Mouse (Mus musculus) liver, embryonic 11.5 days (tissue): ENCODE data around the gene Gm1043. TPM values are rescaled to one million over a fixed set of nuclear protein-coding genes. Genes with fewer than 3 reads are reported as not detected.

ENCODE experiments used
- ATAC-seq: fragments of 200-750 bp; cut with Nextera tagmentation; replicated peaks from 2 replicates; pipeline ENCODE4 v1.8.0; 2017; ENCODE audit warnings: moderate number of reproducible peaks, mild to moderate bottlenecking, moderate TSS enrichment, moderate library complexity; ENCODE audit not compliant: low FRiP score
- DNase-seq: peaks from one replicate; pipeline ENCODE4 v3.0.0-alpha.2; 2017; ENCODE audit warnings: low spot score
- H3K27ac ChIP-seq: fragments of 300-500 bp; sonication (generic); 2 replicates; pipeline ENCODE4 v1.5.1; 2014; ENCODE audit warnings: mild to moderate bottlenecking, low read depth, low read length, control low read depth
- H3K27me3 ChIP-seq: fragments of 300-500 bp; sonication (generic); replicated peaks from 2 replicates; pipeline ENCODE4 v1.6.1; 2014; ENCODE audit warnings: low read length, mixed read lengths; ENCODE audit not compliant: control insufficient read depth, insufficient read depth
- H3K36me3 ChIP-seq: fragments of 300-500 bp; sonication (generic); 2 replicates; pipeline ENCODE4 v1.6.1; 2014; ENCODE audit warnings: mild to moderate bottlenecking, low read length, moderate library complexity, mixed read lengths; ENCODE audit not compliant: control insufficient read depth, insufficient read depth
- H3K4me1 ChIP-seq: fragments of 300-500 bp; sonication (generic); replicated peaks from 2 replicates; pipeline ENCODE4 v1.6.1; 2014; ENCODE audit warnings: low read length, mixed read lengths; ENCODE audit not compliant: control insufficient read depth, insufficient read depth
- H3K4me2 ChIP-seq: fragments of 300-500 bp; sonication (generic); 2 replicates; pipeline ENCODE4 v1.6.1; 2014; ENCODE audit warnings: mild to moderate bottlenecking, control low read depth, moderate library complexity
- H3K4me3 ChIP-seq: fragments of 300-500 bp; sonication (generic); 2 replicates; pipeline ENCODE4 v1.5.1; 2014; ENCODE audit warnings: low read depth, low read length, control low read depth
- H3K9ac ChIP-seq: fragments of 300-500 bp; sonication (generic); 2 replicates; pipeline ENCODE4 v1.6.1; 2014; ENCODE audit warnings: low read depth, low read length, control low read depth
- H3K9me3 ChIP-seq: fragments of 300-500 bp; sonication (generic); 2 replicates; pipeline ENCODE4 v1.6.1; 2016; ENCODE audit warnings: low read length, inconsistent platforms, mixed read lengths; ENCODE audit not compliant: control insufficient read depth
- WGBS: fragments of 180-500 bp; shearing (Covaris S2); extraction: QIAGEN DNeasy Blood & Tissue Kit; methylation state at CpG from one replicate; pipeline ENCODE4 v1.1.7; 2014; 5-methylcytosine and 5-hydroxymethylcytosine counted together
- polyA plus RNA-seq: library from polyadenylated mRNA; unstranded; fragments of >200 nt; fragmentation: Nextera tagmentation; extraction: Ambion mirVana; gene quantifications from 2 replicates; pipeline ENCODE4 v1.2.1, GENCODE M21; 2014

The Gm1043 gene
- polyA plus RNA-seq, 1 experiment from 2014 or later = not detected

- DNase-seq = no peak
- WGBS = 61% methylated on average over 9 of the region's 9 CpGs
- Histone ChIP-seq H3K9ac (no peak overlapping the region), H3K27ac (no peak overlapping the region), H3K4me2 (no peak overlapping the region), H3K4me3 (no peak overlapping the region), H3K27me3 (no peaks in the 10 kb centered on the region), H3K4me1 (no peaks in the 10 kb centered on the region), H3K36me3 (no peaks in the 10 kb centered on the region), H3K9me3 (no peaks in the 10 kb centered on the region)
- no peak for ATAC-seq
These were observed 32.0 kb downstream of the Gm1043 start for GRCm38 (mm10) chr5:37117126-37117525.

- no peak for DNase-seq
These were observed 33.1 kb downstream of the Gm1043 start for GRCm38 (mm10) chr5:37118242-37118641.

DNA sequence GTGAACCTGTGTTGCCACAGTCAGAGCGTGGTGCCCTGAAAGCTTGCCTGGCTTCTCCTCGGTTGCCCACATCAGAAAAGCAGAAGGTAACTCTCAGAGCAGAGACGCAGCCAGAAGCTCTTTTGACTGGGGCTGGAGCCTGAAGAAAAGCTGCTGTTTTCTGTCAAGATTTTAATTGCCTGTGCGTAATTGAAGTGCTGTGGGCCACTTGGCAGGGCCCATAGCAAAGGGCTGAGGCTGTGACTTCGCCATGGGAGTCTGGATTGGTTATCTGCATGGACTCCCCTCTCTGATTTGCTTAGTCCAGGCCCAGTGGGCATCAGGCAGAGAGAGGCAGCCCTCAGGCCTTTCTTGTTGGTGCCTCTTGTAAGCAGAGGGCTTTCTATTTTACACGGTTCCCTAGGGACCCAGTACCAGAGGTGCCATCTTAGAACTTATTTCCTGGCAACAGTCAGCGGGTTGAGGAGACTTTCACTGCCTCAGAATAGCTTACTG lies 36.1 kb downstream of the Gm1043 start:
- Histone ChIP-seq H3K4me3 (no peak overlapping the region), H3K4me1 (no peaks in the 10 kb centered on the region), H3K4me2 (no peak overlapping the region), H3K9me3 (no peaks in the 10 kb centered on the region), H3K27me3 (no peaks in the 10 kb centered on the region), H3K9ac (no peak overlapping the region), H3K36me3 (no peaks in the 10 kb centered on the region), H3K27ac (no peak overlapping the region)
- WGBS = 78% methylated on average over 7 of the region's 7 CpGs
- DNase-seq (no peak), ATAC-seq (no peak)

More at GRCm38 (mm10) chr5:37118242-37118641, 33.1 kb downstream of the Gm1043 start:
- Histone ChIP-seq H3K27ac (no peak overlapping the region), H3K4me3 (no peak overlapping the region), H3K4me2 (no peak overlapping the region), H3K27me3 (no peaks in the 10 kb centered on the region), H3K36me3 (no peaks in the 10 kb centered on the region), H3K9me3 (no peaks in the 10 kb centered on the region), H3K4me1 (no peaks in the 10 kb centered on the region), H3K9ac (no peak overlapping the region)
- no peak for ATAC-seq
- WGBS = 48% methylated on average over 4 of the region's 4 CpGs

- Histone ChIP-seq H3K4me1 (no peaks in the 10 kb centered on the region), H3K4me2 (no peak overlapping the region), H3K36me3 (no peaks in the 10 kb centered on the region), H3K27ac (no peak overlapping the region), H3K27me3 (no peaks in the 10 kb centered on the region), H3K9me3 (no peaks in the 10 kb centered on the region), H3K9ac (no peak overlapping the region), H3K4me3 (no peak overlapping the region)
- DNase-seq (no peak), ATAC-seq (no peak)
- 51% methylated on average over 4 of the region's 4 CpGs for WGBS
These were observed 46.7 kb downstream of the Gm1043 start for GRCm38 (mm10) chr5:37131841-37132240.

DNA sequence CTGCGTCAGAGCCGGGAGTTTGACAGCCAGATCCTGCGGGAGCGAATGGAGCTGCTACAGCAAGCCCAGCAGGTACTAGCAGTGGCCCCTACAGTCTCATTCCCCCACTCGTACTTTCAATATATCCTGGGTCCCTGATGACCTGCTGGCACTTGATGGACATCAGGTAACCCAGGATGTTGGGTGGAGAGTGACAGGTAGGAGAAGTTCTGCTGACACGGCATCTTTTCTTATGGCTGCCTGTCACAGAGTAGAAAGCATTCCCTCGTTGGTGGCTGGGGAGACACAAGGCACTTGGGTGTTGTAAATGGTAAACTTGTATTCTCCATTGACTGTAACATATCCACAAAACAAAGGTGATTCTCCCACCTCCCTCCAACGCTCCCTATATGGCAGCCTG lies 56.6 kb downstream of the Gm1043 start:
- Histone ChIP-seq H3K9ac (no peak overlapping the region), H3K4me2 (no peak overlapping the region)
- 69% methylated on average over 8 of the region's 8 CpGs for WGBS

DNA sequence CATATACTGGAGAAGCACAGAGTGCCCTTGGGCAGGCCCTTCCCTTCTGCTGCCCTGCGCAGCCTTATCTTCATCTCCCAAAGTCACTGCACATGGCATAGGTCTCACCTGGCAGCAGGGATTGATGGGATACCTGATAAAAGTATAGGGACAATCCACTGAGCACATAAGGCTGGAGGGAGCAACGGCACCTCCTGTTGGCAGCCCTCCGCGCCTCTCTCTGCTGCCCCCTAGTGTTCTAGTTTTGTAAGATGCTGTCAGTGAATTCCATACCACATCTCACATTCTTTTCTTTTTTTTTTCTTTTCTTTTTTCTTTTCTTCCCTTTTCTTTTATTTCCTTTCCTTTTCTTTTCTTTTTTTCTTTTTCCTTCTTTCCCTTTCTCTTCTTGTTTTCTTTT lies 62.4 kb downstream of the Gm1043 start:
- Histone ChIP-seq H3K4me1 (no peaks in the 10 kb centered on the region), H3K36me3 (no peaks in the 10 kb centered on the region), H3K4me2 (no peak overlapping the region), H3K27me3 (no peaks in the 10 kb centered on the region), H3K9ac (no peak overlapping the region), H3K4me3 (no peak overlapping the region), H3K27ac (no peak overlapping the region), H3K9me3 (no peaks in the 10 kb centered on the region)
- 7% methylated on average over 4 of the region's 4 CpGs for WGBS
- ATAC-seq (no peak), DNase-seq (no peak)

More for the DNA sequence above, 56.6 kb downstream of the Gm1043 start:
- no peak overlapping the region for H3K27ac ChIP-seq
- no peaks in the 10 kb centered on the region for H3K27me3 ChIP-seq
- no peaks in the 10 kb centered on the region for H3K9me3 ChIP-seq
- no peaks in the 10 kb centered on the region for H3K36me3 ChIP-seq
- no peak for DNase-seq
- no peaks in the 10 kb centered on the region for H3K4me1 ChIP-seq
- no peak overlapping the region for H3K4me3 ChIP-seq
- ATAC-seq = no peak

DNA sequence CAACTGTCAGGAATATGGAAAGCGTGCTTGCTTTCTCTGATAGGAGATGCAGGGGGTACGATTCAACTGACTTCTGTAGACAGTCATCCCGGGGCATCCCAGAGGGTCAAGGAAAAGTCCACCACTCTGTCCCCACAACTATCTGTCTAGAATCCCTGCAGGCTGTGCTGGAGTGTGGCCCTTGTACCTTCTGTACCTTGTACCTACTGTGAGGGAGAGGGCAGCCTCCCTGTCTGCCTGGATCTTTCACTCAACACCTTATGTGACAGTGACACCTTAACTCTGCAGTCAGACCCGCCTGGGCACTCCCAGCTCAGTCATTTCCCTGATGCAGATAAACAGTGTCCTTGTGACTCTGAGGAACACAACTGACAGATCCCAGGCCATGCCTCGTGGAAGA lies 65.5 kb downstream of the Gm1043 start:
- H3K36me3 ChIP-seq = no peaks in the 10 kb centered on the region
- ATAC-seq (no peak), DNase-seq (no peak)
- H3K27ac ChIP-seq = no peak overlapping the region
- no peaks in the 10 kb centered on the region for H3K9me3 ChIP-seq
- 58% methylated on average over 5 of the region's 5 CpGs for WGBS
- no peaks in the 10 kb centered on the region for H3K27me3 ChIP-seq
- no peak overlapping the region for H3K9ac ChIP-seq
- no peaks in the 10 kb centered on the region for H3K4me1 ChIP-seq
- no peak overlapping the region for H3K4me2 ChIP-seq
- no peak overlapping the region for H3K4me3 ChIP-seq

DNA sequence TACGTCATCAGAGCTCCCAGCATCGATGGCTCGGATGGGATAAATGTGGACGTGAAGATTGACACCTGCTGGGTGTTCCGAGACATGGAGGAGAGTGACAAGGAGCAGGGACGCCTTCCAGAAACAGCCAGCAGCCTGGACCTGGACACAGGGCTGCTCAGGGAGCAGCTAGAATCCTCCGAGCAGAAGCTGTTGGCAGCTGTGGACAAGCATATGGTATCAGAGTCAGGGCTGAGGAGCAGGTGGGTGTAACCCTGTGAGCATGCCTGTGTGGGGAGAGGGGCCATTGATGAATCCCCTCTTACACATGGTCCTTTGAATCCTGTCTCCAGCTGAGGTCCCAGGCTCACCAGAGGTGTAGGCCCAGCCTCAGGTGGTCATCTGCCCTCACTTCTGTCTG lies 69.3 kb downstream of the Gm1043 start:
- 74% methylated on average over 7 of the region's 7 CpGs for WGBS
- no peaks in the 10 kb centered on the region for H3K27me3 ChIP-seq

DNA sequence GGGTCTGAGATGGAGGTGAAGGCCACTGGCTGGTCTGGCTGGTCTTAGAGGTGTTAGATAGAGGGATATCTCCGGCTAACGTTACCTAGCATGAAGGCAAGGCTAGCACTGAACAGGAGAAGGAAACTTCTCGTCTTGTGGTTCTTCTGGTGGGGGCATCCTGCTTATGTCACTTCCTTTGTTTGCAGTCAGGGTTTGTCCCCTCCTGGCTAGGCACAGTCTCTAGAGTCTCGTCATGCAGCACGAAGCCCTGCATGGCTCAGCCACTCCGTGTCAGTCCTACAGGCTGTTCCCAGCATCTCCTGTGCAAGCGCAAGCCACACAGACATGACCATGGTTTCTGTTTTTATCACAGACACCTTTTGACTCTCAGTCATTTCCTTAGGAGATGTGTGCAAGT lies 73.2 kb downstream of the Gm1043 start:
- Histone ChIP-seq H3K4me3 (no peak overlapping the region), H3K4me1 (no peaks in the 10 kb centered on the region), H3K36me3 (no peaks in the 10 kb centered on the region), H3K9me3 (no peaks in the 10 kb centered on the region), H3K27me3 (peaks cover 25% of the 10 kb centered on the region), H3K27ac (no peak overlapping the region), H3K9ac (no peak overlapping the region), H3K4me2 (no peak overlapping the region)
- no peak for DNase-seq
- ATAC-seq = no peak
- WGBS = 65% methylated on average over 7 of the region's 7 CpGs

More for the DNA sequence above, 69.3 kb downstream of the Gm1043 start:
- no peak overlapping the region for H3K27ac ChIP-seq
- no peak overlapping the region for H3K4me2 ChIP-seq
- no peak overlapping the region for H3K4me3 ChIP-seq
- no peaks in the 10 kb centered on the region for H3K36me3 ChIP-seq
- no peak for DNase-seq
- ATAC-seq = no peak
- H3K9me3 ChIP-seq = no peaks in the 10 kb centered on the region
- H3K9ac ChIP-seq = no peak overlapping the region
- no peaks in the 10 kb centered on the region for H3K4me1 ChIP-seq
